Mouse (Mus musculus) kidney, adult 2 months (tissue): ENCODE results near the gene Galp.

Source experiments
- CTCF ChIP-seq: fragments of 200-500 bp; conservative IDR thresholded peaks from 2 replicates; pipeline ENCODE4 v1.5.1; 2011; ENCODE audit warnings: low read depth, mild to moderate bottlenecking, control low read depth, low read length, moderate library complexity, mixed read lengths; ENCODE audit not compliant: insufficient read depth, insufficient read length
- POLR2A ChIP-seq: fragments of 200-500 bp; IDR thresholded peaks from one replicate; pipeline ENCODE4 v1.6.1; 2011; ENCODE audit warnings: low read depth, low read length, control low read depth

- no peak for TF ChIP-seq POLR2A
- no peak for TF ChIP-seq CTCF
Measured at GRCm38 (mm10) chr7:6161541-6161940, 35.3 kb upstream of the Galp start.
